In the genomic region with DNA sequence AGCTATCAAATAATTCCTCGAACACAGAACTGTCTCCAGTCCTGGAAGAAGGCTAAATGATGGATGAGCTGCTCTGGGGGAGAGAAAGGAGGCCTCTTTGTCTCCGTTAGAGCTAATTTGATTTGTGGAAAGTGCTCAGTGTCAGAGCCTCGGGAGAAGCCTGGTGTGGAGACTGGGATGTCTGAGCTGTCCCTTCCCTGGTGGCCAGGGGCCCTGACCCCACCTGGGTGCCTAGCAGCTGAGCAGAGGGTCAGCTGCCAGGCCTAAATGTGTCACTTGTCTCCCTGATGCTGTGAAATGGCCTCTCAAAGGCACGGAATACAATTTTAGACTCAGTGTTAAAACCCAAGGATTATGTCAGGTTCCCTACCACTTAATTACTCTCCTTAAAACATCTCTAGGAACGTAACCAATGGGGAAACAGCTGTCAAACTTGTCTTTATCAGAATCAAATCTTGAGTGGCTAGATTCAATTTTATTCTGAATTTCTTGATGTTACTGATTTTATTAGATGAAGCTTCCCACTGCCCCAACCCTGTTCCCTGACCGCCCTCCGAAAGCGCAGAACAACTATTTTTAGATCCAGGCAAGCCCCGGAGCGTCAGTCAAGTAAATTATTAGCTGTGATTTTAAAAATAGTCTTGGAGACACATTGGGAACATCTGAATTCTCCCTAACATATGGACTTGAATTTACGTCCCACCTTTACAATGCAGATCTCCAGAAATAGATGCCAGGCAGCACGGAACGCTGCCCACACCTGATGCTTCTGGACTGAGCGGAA, we compare ENCODE assay signal across 21 mouse cellular contexts. TPM values are rescaled to one million over a fixed set of nuclear protein-coding genes. Genes with fewer than 3 reads are reported as not detected.
DNase-seq lines count a peak whose midpoint lies in the region; ATAC-seq lines count a peak whose summit lies in the region.
"Had no signal": no experiment of that assay in that cellular context is flagged by ENCODE, and none has a peak within 500 bp of the region (broad histone marks: within the 10 kb centered on the region; RNA-seq: fewer than 3 reads in every experiment).

No protein-coding gene starts in this region.

- H3K36me3 ChIP-seq in heart, embryonic 12.5 days: no peaks in the 10 kb centered on the region
- H3K36me3 ChIP-seq: embryonic facial prominence, embryonic 13.5 days; G1E; liver, embryonic 13.5 days had no signal

- no peaks in the 10 kb centered on the region for H3K9me3 ChIP-seq in heart, embryonic 12.5 days (replicated peaks)
- H3K9me3 ChIP-seq: embryonic facial prominence, embryonic 13.5 days; G1E; liver, embryonic 13.5 days had no signal

- intact Hi-C loops in heart, postnatal 25 days (cut with DNase I): no loop called here

- H3K4me3 ChIP-seq in heart, embryonic 12.5 days: peak overlapping the region; percentile 33
- H3K4me3 ChIP-seq: embryonic facial prominence, embryonic 13.5 days; liver, embryonic 13.5 days; myocyte had no signal

- peak overlapping the region; percentile 61; the same call in 1 of the 2 replicates for H3K9ac ChIP-seq in heart, embryonic 12.5 days
- H3K9ac ChIP-seq: embryonic facial prominence, embryonic 13.5 days; forebrain, postnatal 0 days; liver, embryonic 13.5 days had no signal

- WGBS in heart, embryonic 12.5 days: 45% methylated on average over 14 of the region's 14 CpGs

- peaks cover 9% of the 10 kb centered on the region for H3K4me1 ChIP-seq in heart, embryonic 12.5 days (replicated peaks)
- H3K4me1 ChIP-seq: embryonic facial prominence, embryonic 13.5 days; liver, embryonic 13.5 days had no signal

- 0 out of 2 replicates have a peak, but pooled peaks have one; percentile 42 for ATAC-seq in heart, embryonic 12.5 days (ENCODE audit: insufficient number of reproducible peaks, low FRiP score)
- ATAC-seq: CD4-positive, CD25-positive, alpha-beta regulatory T cell, adult 4 months; forebrain, postnatal 0 days; intestine, postnatal 0 days; lung, postnatal 0 days had no signal

- 0 out of 2 replicates have a peak overlapping the region, but pooled peaks have one; percentile 25 for H3K27ac ChIP-seq in heart, embryonic 12.5 days (ENCODE audit: poor library complexity, severe bottlenecking)
- H3K27ac ChIP-seq: embryonic facial prominence, embryonic 13.5 days; liver, embryonic 13.5 days had no signal

- peak; percentile 33 for DNase-seq in embryo, embryonic 10.5 days (ENCODE audit: low spot score)
- no peak for DNase-seq in embryo, embryonic 10 days (ENCODE audit: low spot score)
- no peak for DNase-seq in heart, postnatal 25 days (ENCODE audit: low spot score)
- peak; percentile 19 for DNase-seq in right cerebral cortex, postnatal 25 days
- no peak for DNase-seq in right cerebral cortex, postnatal 14 days
- no peak for DNase-seq in thymus, postnatal 36 days
- no peak for DNase-seq in urinary bladder, adult 2 months (ENCODE audit: low spot score)
- DNase-seq: cerebellum, adult 11-12 months; cerebellum, postnatal 25 days; forebrain, postnatal 0 days; gastrocnemius, postnatal 10 days; kidney, postnatal 25 days; liver, embryonic 13.5 days; midbrain, embryonic 14.5 days had no signal

- no peaks in the 10 kb centered on the region for H3K27me3 ChIP-seq in heart, embryonic 12.5 days (replicated peaks)
- H3K27me3 ChIP-seq: embryonic facial prominence, embryonic 13.5 days; liver, embryonic 13.5 days had no signal

- peak overlapping the region; percentile 66 for H3K4me2 ChIP-seq in heart, embryonic 12.5 days
- H3K4me2 ChIP-seq: embryonic facial prominence, embryonic 13.5 days; liver, embryonic 13.5 days had no signal

RNA-seq across cellular contexts. Expression of gene Klf6, which starts 36.1 kb away (rescaled TPM):
- polyA plus RNA-seq in heart, embryonic 12.5 days (2016; fragmentation: Nextera tagmentation; extraction: Ambion mirVana): 69.6 and 74.5 TPM in 2 replicates
- 10 to 100 TPM; 47.7 to 55.1 TPM for total RNA-seq in heart, postnatal 25 days (2021)
- 50.0 and 53.2 TPM in 2 replicates for polyA plus RNA-seq in urinary bladder, adult 2 months (2012; rRNA removed)

Comparison
In these comparisons a context has a peak if more than half of its experiments do, and no peak if none do; other contexts are left out.
1. DNase-seq: peak in embryo, embryonic 10.5 days (single experiment) and right cerebral cortex, postnatal 25 days (single experiment); none in embryo, embryonic 10 days (single experiment), heart, postnatal 25 days (single experiment), right cerebral cortex, postnatal 14 days (single experiment), thymus, postnatal 36 days (0 of 2) and urinary bladder, adult 2 months (single experiment).